Mouse (Mus musculus) left cerebral cortex, postnatal 10 days (tissue): ENCODE measurements at regions not wholly inside any gene's neighbourhood (a gene's known extent, or its start where the extent isn't known, plus 50 kb on each side); places are given as distances from the start of the nearest gene placed in this dataset.

ENCODE experiments used
- DNase-seq, 2 experiments: peaks; one replicate each; pipeline ENCODE4 v3.0.0; 2021 to 2022; ENCODE audit warnings: low spot score in 2 of 2, mixed read lengths in 1 of 2; ENCODE audit errors: extremely low spot score in 1 of 2
- intact Hi-C: fragments of 180-260 bp; cut with DNase I; formaldehyde crosslinking; loops from one replicate; pipeline ENCODE4 v1.15.1; 2025

DNA sequence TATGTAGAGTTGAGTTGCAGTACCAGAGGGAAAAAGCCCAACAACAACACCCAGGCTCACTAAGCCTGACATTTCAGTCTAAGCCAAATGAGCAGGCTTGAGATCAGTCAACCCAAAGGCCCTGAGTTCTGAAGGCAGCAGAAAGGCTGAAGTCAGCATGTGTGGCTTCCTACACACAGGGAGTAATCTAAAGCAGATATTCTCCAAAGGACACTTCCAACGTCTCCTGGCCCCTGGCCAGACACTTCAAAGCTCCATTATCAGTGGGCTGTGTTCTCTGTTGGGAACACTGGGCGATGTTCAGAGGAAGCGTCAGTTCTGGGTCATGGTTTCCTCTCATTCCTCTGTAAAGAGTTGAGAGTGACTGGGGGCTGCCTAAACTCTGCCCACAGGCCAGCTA is 155.9 kb downstream of the Slc30a10 start:
- intact Hi-C loops = no loop called here
- peak in 1 of 2 experiments; percentile 47 for DNase-seq

GRCm38 (mm10) chr1:185615819-185616429 is 161.3 kb downstream of the Slc30a10 start:
- intact Hi-C loops = no loop called here
- DNase-seq = no peak

- DNase-seq = no peak
- intact Hi-C loops = no loop called here
Measured at GRCm38 (mm10) chr1:185617691-185618090, 163.0 kb downstream of the Slc30a10 start.

DNA sequence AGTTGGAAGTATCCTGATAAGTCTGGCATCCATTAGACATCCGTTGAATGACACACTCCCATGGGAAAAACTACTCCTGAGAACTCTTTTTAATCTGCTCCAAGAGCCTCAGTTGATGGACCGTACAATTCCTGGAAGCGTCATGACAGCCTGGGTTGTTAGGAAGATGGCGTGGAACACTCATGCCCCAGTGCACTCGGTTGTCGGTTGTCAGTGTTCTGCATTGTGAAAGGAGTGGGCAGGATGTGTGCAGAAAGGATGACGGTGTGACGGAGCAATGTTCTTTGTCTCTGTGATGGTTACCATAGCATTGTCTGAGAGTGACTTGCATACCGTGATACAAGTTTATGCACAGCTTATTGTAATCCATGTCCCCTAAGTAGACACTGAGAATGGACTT is 164.4 kb downstream of the Slc30a10 start:
- intact Hi-C loops = no loop called here
- no peak for DNase-seq

DNA sequence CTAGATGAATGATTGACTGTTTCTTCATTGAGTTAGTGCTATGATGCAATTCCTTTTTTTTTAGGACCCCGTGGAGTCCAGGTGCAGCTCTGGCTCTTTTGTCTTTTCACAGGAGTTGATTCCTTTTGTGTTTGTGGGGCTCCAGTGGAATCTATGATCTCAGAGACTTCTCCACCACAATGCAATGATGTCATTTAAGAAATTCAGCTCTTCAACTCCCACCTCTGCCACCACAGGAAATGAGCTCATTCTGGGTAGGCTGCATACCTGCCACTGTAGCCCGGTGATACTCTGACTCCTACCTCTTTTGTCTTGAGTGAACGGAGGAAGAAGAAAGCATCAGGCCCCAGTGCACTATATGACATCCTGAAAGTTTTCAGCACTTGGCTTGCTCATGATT is 173.8 kb downstream of the Slc30a10 start:
- DNase-seq = no peak
- intact Hi-C loops = no loop called here

- intact Hi-C loops = no loop called here
- DNase-seq = no peak
Measured at GRCm38 (mm10) chr1:185629976-185630375, 175.3 kb downstream of the Slc30a10 start.

- intact Hi-C loops = no loop called here
- peak in 1 of 2 experiments; percentile 26 for DNase-seq
Measured at GRCm38 (mm10) chr1:185638631-185639030, 184.0 kb downstream of the Slc30a10 start.

- no peak for DNase-seq
- intact Hi-C loops = no loop called here
Measured at GRCm38 (mm10) chr1:185639486-185639885, 184.8 kb downstream of the Slc30a10 start.

DNA sequence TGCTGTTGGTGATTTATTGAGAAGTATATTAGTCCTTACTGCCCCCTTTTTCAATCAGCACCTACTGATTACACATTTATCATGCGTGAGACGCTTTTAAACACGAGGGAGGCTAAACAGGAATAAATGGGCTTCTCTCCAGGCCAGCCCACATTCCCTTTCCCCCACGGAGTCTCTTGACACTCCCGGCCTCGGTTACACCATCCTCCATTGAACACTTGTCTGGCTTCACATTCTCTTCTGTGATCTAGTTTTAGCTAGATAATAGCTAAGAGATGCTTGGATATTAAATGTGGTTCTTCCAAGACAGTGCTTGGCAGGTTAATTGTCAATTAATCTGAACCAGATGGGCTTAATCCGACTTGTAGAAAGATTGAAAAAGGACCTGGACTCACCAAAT is 189.4 kb downstream of the Slc30a10 start:
- intact Hi-C loops = no loop called here
- DNase-seq = no peak

- intact Hi-C loops = no loop called here
- no peak for DNase-seq
Measured at GRCm38 (mm10) chr1:185648128-185648527, 193.5 kb downstream of the Slc30a10 start.

- intact Hi-C loops = no loop called here
- DNase-seq = no peak
Measured at GRCm38 (mm10) chr1:185648926-185649325, 194.3 kb downstream of the Slc30a10 start.

GRCm38 (mm10) chr1:185650926-185651325 is 196.3 kb downstream of the Slc30a10 start:
- no peak for DNase-seq
- intact Hi-C loops = no loop called here

DNA sequence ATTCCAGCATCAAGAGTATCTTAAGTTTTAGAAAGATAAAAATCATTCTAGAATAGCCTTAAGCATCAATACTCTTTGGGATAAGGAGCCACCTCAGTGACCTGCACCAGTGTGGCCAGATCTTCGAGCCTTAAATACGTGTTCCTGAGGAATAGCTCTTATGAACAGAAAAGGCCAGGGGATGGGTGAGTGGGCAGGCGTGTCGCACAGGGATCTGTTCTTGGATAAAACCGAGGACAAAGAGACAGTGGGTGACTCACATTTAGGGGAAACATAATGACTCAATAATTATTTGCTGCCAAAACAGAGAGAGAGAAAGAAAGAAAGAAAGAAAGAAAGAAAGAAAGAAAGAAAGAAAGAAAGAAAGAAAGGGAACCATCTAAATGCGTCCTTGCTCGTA is 200.4 kb downstream of the Slc30a10 start:
- DNase-seq = no peak
- intact Hi-C loops = no loop called here

DNA sequence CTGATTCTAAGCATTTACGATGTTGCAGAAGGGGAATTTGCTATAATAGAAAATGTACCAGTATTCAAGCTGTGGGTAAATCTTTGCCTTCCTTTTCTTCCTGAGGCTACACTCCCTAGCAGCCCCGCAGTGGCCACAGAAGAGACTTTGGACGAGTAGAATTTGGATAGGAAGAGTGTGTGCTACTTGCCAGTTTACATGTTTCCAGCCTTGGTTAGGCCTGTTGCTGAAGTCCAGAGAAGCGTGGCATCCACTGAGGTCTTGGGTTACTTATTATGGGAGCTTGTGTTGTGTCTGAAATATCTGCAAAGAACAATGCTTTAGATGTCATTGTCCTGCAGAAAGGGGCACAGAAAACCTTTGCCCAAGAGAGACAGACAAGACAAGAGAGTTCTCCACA is 200.8 kb downstream of the Slc30a10 start:
- intact Hi-C loops = no loop called here
- DNase-seq = no peak

- no peak for DNase-seq
- intact Hi-C loops = no loop called here
Measured at GRCm38 (mm10) chr1:185657286-185657685, 202.6 kb downstream of the Slc30a10 start.

GRCm38 (mm10) chr1:185659476-185659875 is 204.8 kb downstream of the Slc30a10 start:
- intact Hi-C loops = no loop called here
- DNase-seq = no peak

GRCm38 (mm10) chr1:185662336-185662735 is 207.7 kb downstream of the Slc30a10 start:
- intact Hi-C loops = no loop called here
- no peak for DNase-seq

DNA sequence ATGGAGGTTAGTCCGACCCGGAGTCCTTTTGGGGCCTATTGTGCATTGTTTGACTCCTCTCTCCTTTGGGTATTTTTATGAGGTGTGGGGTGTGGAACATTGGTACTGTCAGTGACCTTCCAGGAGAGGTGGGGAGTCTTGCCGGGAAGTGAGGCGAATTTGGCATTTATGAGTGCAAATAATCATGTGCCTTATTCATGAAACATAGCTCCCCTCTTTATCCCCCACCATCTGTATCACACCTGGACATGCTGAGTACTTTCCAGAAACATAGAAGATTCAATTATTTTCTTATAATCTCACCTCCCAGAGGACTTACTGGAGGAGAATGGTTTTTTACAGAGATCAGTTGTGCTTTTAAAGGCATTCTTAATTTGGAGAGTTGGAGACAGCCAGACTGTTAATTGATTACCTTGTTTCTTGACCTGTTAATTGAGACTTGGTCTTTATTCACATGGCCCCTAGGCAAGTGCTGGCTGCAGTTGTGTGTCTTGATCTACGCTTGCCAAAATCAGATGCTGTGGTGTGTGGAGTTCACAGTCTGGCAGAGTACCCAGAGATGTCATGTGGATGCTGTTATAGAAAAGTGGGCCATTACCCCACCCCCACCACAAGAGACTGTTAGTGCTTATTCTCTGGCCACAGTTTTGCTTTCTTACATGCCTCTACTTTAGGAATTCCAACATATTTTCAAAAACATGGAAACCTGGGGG is 215.5 kb downstream of the Slc30a10 start:
- intact Hi-C loops = no loop called here

GRCm38 (mm10) chr1:185672940-185673339 is 218.3 kb downstream of the Slc30a10 start:
- no peak for DNase-seq
- intact Hi-C loops = no loop called here

More for the DNA sequence above, 215.5 kb downstream of the Slc30a10 start:
- no peak for DNase-seq

- intact Hi-C loops = no loop called here
- no peak for DNase-seq
Measured at GRCm38 (mm10) chr1:185675674-185676420, 221.2 kb downstream of the Slc30a10 start.
